Mouse (Mus musculus) CH12.LX (cell line): Measurements from ENCODE around the gene Gsto2. TPM values are rescaled to one million over a fixed set of nuclear protein-coding genes. Genes with fewer than 3 reads are reported as not detected.

ENCODE experiments used
- DNase-seq: peaks from one replicate; pipeline ENCODE4 v3.0.0-alpha.2; 2013; ENCODE audit errors: extremely low read depth
- H3K27ac ChIP-seq: 2 replicates; pipeline ENCODE4 v1.5.1; 2012; ENCODE audit warnings: low read depth, mild to moderate bottlenecking, control low read depth, moderate library complexity; ENCODE audit not compliant: insufficient read depth
- H3K27me3 ChIP-seq: replicated peaks from 2 replicates; pipeline ENCODE3; 2012; ENCODE audit warnings: inconsistent platforms
- H3K36me3 ChIP-seq, 2 experiments: replicated peaks in 1 of 2; 2 replicates each; pipeline versions ENCODE3 to v1.6.1; 2012; ENCODE audit warnings: inconsistent platforms in 1 of 2, low read length in 1 of 2, mild to moderate bottlenecking in 1 of 2, mixed read lengths in 1 of 2, moderate library complexity in 1 of 2; ENCODE audit not compliant: control insufficient read depth in 1 of 2, insufficient read depth in 1 of 2
- H3K4me1 ChIP-seq, 2 experiments: 2 replicates each; pipeline ENCODE4 v1.6.1; 2012; ENCODE audit warnings: inconsistent platforms in 1 of 2, moderate library complexity in 1 of 2; ENCODE audit not compliant: insufficient read depth in 2 of 2, control insufficient read depth in 1 of 2
- H3K4me2 ChIP-seq: 2 replicates; pipeline ENCODE4 v1.6.1; 2012; ENCODE audit warnings: low read depth, mild to moderate bottlenecking, control low read depth; ENCODE audit not compliant: poor library complexity, insufficient read depth, severe bottlenecking
- H3K4me3 ChIP-seq, 3 experiments: fragments of 150-350 bp in 1 of 3; sonication (generic) in 1 of 3; replicated peaks in 1 of 3; 2 replicates each; pipeline versions ENCODE3 to v1.5.1; 2011 to 2012; ENCODE audit warnings: low read depth in 2 of 3, low read length in 2 of 3, mild to moderate bottlenecking in 2 of 3, moderate library complexity in 2 of 3, control low read depth in 1 of 3, improper control_type of control experiment in 1 of 3, inconsistent platforms in 1 of 3, mixed read lengths in 1 of 3; ENCODE audit not compliant: poor library complexity in 1 of 3
- H3K79me2 ChIP-seq: replicated peaks from 2 replicates; pipeline ENCODE4 v1.6.1; 2012; ENCODE audit warnings: mild to moderate bottlenecking, moderate library complexity; ENCODE audit not compliant: control insufficient read depth, poor library complexity, insufficient read depth, severe bottlenecking; ENCODE audit errors: extremely low read depth
- H3K9ac ChIP-seq: 2 replicates; pipeline ENCODE4 v1.6.1; 2012; ENCODE audit warnings: low read depth, mild to moderate bottlenecking, control low read depth, moderate library complexity; ENCODE audit not compliant: insufficient read depth
- H3K9me3 ChIP-seq: replicated peaks from 2 replicates; pipeline ENCODE3; 2012; ENCODE audit warnings: low read length, inconsistent platforms, mixed read lengths
- BHLHE40 ChIP-seq: IDR thresholded peaks from 2 replicates; pipeline ENCODE4 v1.6.1; 2011; ENCODE audit warnings: mild to moderate bottlenecking, low read depth, low read length, improper control_type of control experiment
- CHD1 ChIP-seq: IDR thresholded peaks from 2 replicates; pipeline ENCODE4 v1.6.1; 2012; ENCODE audit warnings: low read depth, low read length, improper control_type of control experiment, inconsistent platforms
- CHD2 ChIP-seq: IDR thresholded peaks from 2 replicates; pipeline ENCODE4 v1.6.1; 2011; ENCODE audit warnings: low read length, improper control_type of control experiment
- CTCF ChIP-seq, 2 experiments: IDR thresholded peaks in 1 of 2; conservative IDR thresholded peaks in 1 of 2; 2 replicates each; pipeline ENCODE4 v1.5.1; 2011 to 2012; ENCODE audit warnings: low read depth in 2 of 2, low read length in 2 of 2, improper control_type of control experiment in 1 of 2, inconsistent platforms in 1 of 2, mild to moderate bottlenecking in 1 of 2, moderate library complexity in 1 of 2
- E2F4 ChIP-seq: IDR thresholded peaks from 2 replicates; pipeline ENCODE4 v1.6.1; 2011; ENCODE audit warnings: low read depth, low read length, improper control_type of control experiment; ENCODE audit not compliant: insufficient replicate concordance
- EP300 ChIP-seq: IDR thresholded peaks from 2 replicates; pipeline ENCODE4 v1.6.1; 2011; ENCODE audit warnings: low read length, improper control_type of control experiment
- ETS1 ChIP-seq: conservative IDR thresholded peaks from 2 replicates; pipeline ENCODE4 v1.6.1; 2012; ENCODE audit warnings: low read depth, mild to moderate bottlenecking, inconsistent platforms, low read length, improper control_type of control experiment, moderate library complexity
- GABPA ChIP-seq: IDR thresholded peaks from 2 replicates; pipeline ENCODE4 v1.6.1; 2012; ENCODE audit warnings: low read depth, low read length, improper control_type of control experiment, inconsistent platforms; ENCODE audit not compliant: insufficient replicate concordance
- HCFC1 ChIP-seq: IDR thresholded peaks from 2 replicates; pipeline ENCODE4 v1.6.1; 2012; ENCODE audit warnings: low read depth, mild to moderate bottlenecking, inconsistent platforms, low read length, improper control_type of control experiment
- IRF4 ChIP-seq: IDR thresholded peaks from 2 replicates; pipeline ENCODE4 v1.6.1; 2014; ENCODE audit warnings: low read depth, mild to moderate bottlenecking, inconsistent platforms, low read length, improper control_type of control experiment
- JUN ChIP-seq: IDR thresholded peaks from 2 replicates; pipeline ENCODE4 v1.6.1; 2011; ENCODE audit warnings: low read depth, mild to moderate bottlenecking, low read length, improper control_type of control experiment, moderate library complexity; ENCODE audit not compliant: insufficient read depth
- JUND ChIP-seq: conservative IDR thresholded peaks from 2 replicates; pipeline ENCODE4 v1.6.1; 2011; ENCODE audit warnings: low read depth, low read length, improper control_type of control experiment
- KAT2A ChIP-seq: IDR thresholded peaks from 2 replicates; pipeline ENCODE4 v1.6.1; 2012; ENCODE audit warnings: low read length, improper control_type of control experiment, inconsistent platforms; ENCODE audit not compliant: insufficient replicate concordance
- MAFK ChIP-seq: IDR thresholded peaks from 2 replicates; pipeline ENCODE4 v1.6.1; 2011; ENCODE audit warnings: low read length, improper control_type of control experiment; ENCODE audit not compliant: insufficient replicate concordance
- MAX ChIP-seq: IDR thresholded peaks from 2 replicates; pipeline ENCODE4 v1.6.1; 2011; ENCODE audit warnings: low read length, improper control_type of control experiment
- MAZ ChIP-seq: IDR thresholded peaks from 2 replicates; pipeline ENCODE4 v1.6.1; 2012; ENCODE audit warnings: low read depth, mild to moderate bottlenecking, inconsistent platforms, low read length, improper control_type of control experiment, moderate library complexity
- MEF2A ChIP-seq: IDR thresholded peaks from 2 replicates; pipeline ENCODE4 v1.6.1; 2014; ENCODE audit warnings: low read depth, mild to moderate bottlenecking, inconsistent platforms, low read length, improper control_type of control experiment, borderline replicate concordance
- MXI1 ChIP-seq: IDR thresholded peaks from 2 replicates; pipeline ENCODE4 v1.6.1; 2011; ENCODE audit warnings: mild to moderate bottlenecking, low read depth, low read length, improper control_type of control experiment
- MYC ChIP-seq: IDR thresholded peaks from 2 replicates; pipeline ENCODE4 v1.6.1; 2011; ENCODE audit warnings: low read depth, mild to moderate bottlenecking, improper control_type of control experiment, low read length
- NELFE ChIP-seq: IDR thresholded peaks from 2 replicates; pipeline ENCODE4 v1.6.1; 2011; ENCODE audit warnings: low read depth, low read length, improper control_type of control experiment
- NRF1 ChIP-seq: IDR thresholded peaks from 2 replicates; pipeline ENCODE4 v1.6.1; 2014; ENCODE audit warnings: low read depth, mild to moderate bottlenecking, inconsistent platforms, low read length, improper control_type of control experiment, moderate library complexity
- PAX5 ChIP-seq: IDR thresholded peaks from 2 replicates; pipeline ENCODE4 v1.6.1; 2012; ENCODE audit warnings: low read length, inconsistent platforms, mixed read lengths
- POLR2A ChIP-seq: IDR thresholded peaks from 2 replicates; pipeline ENCODE4 v1.6.1; 2011; ENCODE audit warnings: low read depth, mild to moderate bottlenecking, improper control_type of control experiment, low read length
- POLR2AphosphoS2 ChIP-seq: IDR thresholded peaks from 2 replicates; pipeline ENCODE4 v1.6.1; 2011; ENCODE audit warnings: low read depth, low read length, improper control_type of control experiment
- RAD21 ChIP-seq: IDR thresholded peaks from 2 replicates; pipeline ENCODE4 v1.6.1; 2011; ENCODE audit warnings: low read depth, mild to moderate bottlenecking, low read length, improper control_type of control experiment, moderate library complexity
- RCOR1 ChIP-seq: conservative IDR thresholded peaks from 2 replicates; pipeline ENCODE4 v1.6.1; 2012; ENCODE audit warnings: low read depth, mild to moderate bottlenecking, inconsistent platforms, low read length, improper control_type of control experiment
- SIN3A ChIP-seq: IDR thresholded peaks from 2 replicates; pipeline ENCODE4 v1.6.1; 2012; ENCODE audit warnings: low read length, improper control_type of control experiment, inconsistent platforms
- SMC3 ChIP-seq: IDR thresholded peaks from 2 replicates; pipeline ENCODE4 v1.6.1; 2011; ENCODE audit warnings: low read depth, low read length, improper control_type of control experiment
- TBP ChIP-seq: conservative IDR thresholded peaks from 2 replicates; pipeline ENCODE4 v1.6.1; 2011; ENCODE audit warnings: low read depth, low read length, improper control_type of control experiment
- TCF12 ChIP-seq: IDR thresholded peaks from 2 replicates; pipeline ENCODE4 v1.6.1; 2014; ENCODE audit warnings: low read depth, mild to moderate bottlenecking, inconsistent platforms, low read length, improper control_type of control experiment
- UBTF ChIP-seq: IDR thresholded peaks from 2 replicates; pipeline ENCODE4 v1.6.1; 2012; ENCODE audit warnings: low read depth, mild to moderate bottlenecking, inconsistent platforms, low read length, improper control_type of control experiment, moderate library complexity
- USF1 ChIP-seq: IDR thresholded peaks from 2 replicates; pipeline ENCODE4 v1.6.1; 2014; ENCODE audit warnings: low read depth, mild to moderate bottlenecking, inconsistent platforms, low read length, improper control_type of control experiment
- USF2 ChIP-seq: conservative IDR thresholded peaks from 2 replicates; pipeline ENCODE4 v1.6.1; 2011; ENCODE audit warnings: low read depth, low read length, improper control_type of control experiment
- ZC3H11A ChIP-seq: IDR thresholded peaks from 2 replicates; pipeline ENCODE4 v1.6.1; 2012; ENCODE audit warnings: low read depth, mild to moderate bottlenecking, inconsistent platforms, low read length, improper control_type of control experiment
- ZKSCAN1 ChIP-seq: IDR thresholded peaks from 2 replicates; pipeline ENCODE4 v1.6.1; 2012; ENCODE audit warnings: low read depth, inconsistent platforms, low read length, improper control_type of control experiment, borderline replicate concordance
- ZMIZ1 ChIP-seq: IDR thresholded peaks from 2 replicates; pipeline ENCODE4 v1.6.1; 2012; ENCODE audit warnings: low read depth, mild to moderate bottlenecking, inconsistent platforms, low read length, improper control_type of control experiment
- ZNF384 ChIP-seq: IDR thresholded peaks from 2 replicates; pipeline ENCODE4 v1.6.1; 2012; ENCODE audit warnings: low read depth, low read length, improper control_type of control experiment, inconsistent platforms
- dilution Hi-C: fragments of 300-500 bp; cut with MboI; formaldehyde crosslinking; loops from 2 replicates; pipeline ENCODE4 v1.14.3; 2020; ENCODE audit warnings: low sequenced_read_pairs; ENCODE audit not compliant: extremely low pct_unique_long_range_greater_than_20kb, extremely low pct_ligation_motif_present
- in situ Hi-C: fragments of 300-500 bp; cut with MboI; formaldehyde crosslinking; loops from 3 replicates; pipeline ENCODE4 v1.14.3; 2019; ENCODE audit warnings: low sequenced_read_pairs, low pct_ligation_motif_present, low pct_unique_long_range_greater_than_20kb, mixed read lengths
- polyA plus RNA-seq: library from polyadenylated mRNA; unstranded; fragments of >175 nt; gene quantifications from 2 replicates; pipeline ENCODE4 v1.2.1, GENCODE M21; 2012; ENCODE audit warnings: low read depth; ENCODE audit not compliant: insufficient read length
- total RNA-seq, 2 experiments: library from RNA; depleted of rRNA; stranded (reverse); fragments of 300-350 nt in 1 of 2; fragments of >200 nt in 1 of 2; gene quantifications; 2 replicates each; pipeline ENCODE4 v1.2.3; 2012 to 2014

The Gsto2 gene
- total and polyA plus RNA-seq, 3 experiments, result 0.49 to 1.4 (median 1.3) TPM

- Histone ChIP-seq H3K4me3 (peak within 1 kb of the TSS; percentile 61 to 77 (median 76)), H3K79me2 (no peaks in the 10 kb centered on the region), H3K4me1 (peaks cover 19 to 43% of the 10 kb centered on the region in 2 experiments), H3K27ac (peak within 1 kb of the TSS; percentile 5; the same call in 1 of the 2 replicates), H3K9me3 (no peaks in the 10 kb centered on the region), H3K27me3 (peaks cover 2% of the 10 kb centered on the region), H3K9ac (peak within 1 kb of the TSS; percentile 78), H3K4me2 (peak within 1 kb of the TSS; percentile 60), H3K36me3 (peaks cover 12 to 33% of the 10 kb centered on the region in 2 experiments)
- DNase-seq, result peak; percentile 72
- in situ Hi-C loops, result loop anchor here (25.0 kb wide), 1 partner anchor 493 kb away; no protein-coding TSS in a partner anchor
- dilution Hi-C loops, result no loop called here
- TF ChIP-seq MAZ (peak; percentile 85), ZC3H11A (no peak), IRF4 (peak; percentile 42; the same call in 1 of the 2 replicates), JUN (no peak), MAFK (no peak), RAD21 (no peak), ZNF384 (no peak), ZKSCAN1 (no peak), TBP (peak; percentile 78), CHD1 (no peak), POLR2A (peak; percentile 96), MAX (peak; percentile 90), GABPA (no peak), USF1 (no peak; the same call in 1 of the 2 replicates), HCFC1 (peak; percentile 44), MYC (peak; percentile 81; the same call in 1 of the 2 replicates), SIN3A (peak; percentile 93), POLR2AphosphoS2 (peak; percentile 66; the same call in 1 of the 2 replicates), NELFE (peak; percentile 93), KAT2A (no peak), RCOR1 (no peak), ZMIZ1 (peak; percentile 87), EP300 (no peak), CHD2 (no peak), BHLHE40 (no peak; the same call in none of the 2 replicates), TCF12 (peak; percentile 56; the same call in 1 of the 2 replicates), ETS1 (no peak), UBTF (no peak), JUND (no peak), MXI1 (peak; percentile 96), E2F4 (no peak), PAX5 (no peak), USF2 (no peak), SMC3 (no peak), NRF1 (peak; percentile 6; the same call in 1 of the 2 replicates), CTCF (conservative IDR thresholded peaks at IDR 0.05 in 1 of 2, IDR thresholded peaks at IDR 0.05 in 1 of 2; ENCODE audit: low read depth in 2 of 2, low read length in 2 of 2) (no peak), MEF2A (no peak)
These were observed 10.2 kb upstream of the Gsto2 start, which contains the start of gene Gsto1 for GRCm38 (mm10) chr19:47854796-47855783. TSS of gene Gsto1 (plus strand) at chr19:47854970.
